Mouse (Mus musculus): ENCODE measurements at regions not wholly inside any gene's neighbourhood (a gene's known extent, or its start where the extent isn't known, plus 50 kb on each side); places are given as distances from the start of the nearest gene placed in this dataset.

- TF ChIP-seq CTCF (IDR thresholded peaks at IDR 0.05; ENCODE audit: borderline replicate concordance, extremely low read depth, insufficient read depth, insufficient read length) (no peak), POLR2A (IDR thresholded peaks at IDR 0.05; ENCODE audit: borderline replicate concordance, extremely low read depth, insufficient read depth, insufficient read length, poor library complexity, severe bottlenecking) (no peak)
These were observed 70.6 kb upstream of the Wnt7b start for GRCm38 (mm10) chr15:85652871-85653337.
